ENCODE assay signal across 16 mouse cellular contexts in the genomic region with DNA sequence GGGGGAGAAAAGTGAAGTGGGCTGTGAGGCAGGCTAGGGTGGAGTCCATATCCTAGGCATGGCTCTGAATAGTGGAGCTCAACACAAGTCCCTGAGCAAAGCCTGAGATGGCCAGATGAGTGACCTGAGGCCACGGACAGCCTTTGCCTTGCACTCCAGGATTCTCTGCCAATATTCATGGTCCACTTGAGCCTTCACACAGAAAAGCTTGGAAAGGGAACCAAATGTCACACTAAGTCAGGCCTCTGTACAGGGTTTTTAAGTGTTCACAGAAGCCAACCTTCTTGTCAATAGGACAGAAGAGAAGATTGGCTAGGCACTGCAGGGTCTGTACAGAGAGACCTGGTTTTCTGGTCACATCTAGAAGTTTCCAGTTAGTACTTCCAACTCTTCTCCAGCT.
"Had no signal": no experiment of that assay in that cellular context is flagged by ENCODE, and none has a peak within 500 bp of the region (broad histone marks: within the 10 kb centered on the region; RNA-seq: fewer than 3 reads in every experiment).

No protein-coding gene starts in this region.

- H3K4me3 ChIP-seq: lung, embryonic 15.5 days; megakaryocyte, embryonic 14.5 days; midbrain, embryonic 13.5 days; midbrain, embryonic 15.5 days; neural tube, embryonic 12.5 days; stomach, embryonic 15.5 days had no signal

- ATAC-seq: midbrain, embryonic 13.5 days; midbrain, embryonic 15.5 days had no signal

- H3K27me3 ChIP-seq: lung, embryonic 15.5 days; megakaryocyte, embryonic 14.5 days; midbrain, embryonic 13.5 days; midbrain, embryonic 15.5 days; neural tube, embryonic 12.5 days; stomach, embryonic 15.5 days had no signal

- H3K4me2 ChIP-seq: lung, embryonic 15.5 days; midbrain, embryonic 11.5 days; midbrain, embryonic 13.5 days; midbrain, embryonic 15.5 days; neural tube, embryonic 12.5 days; stomach, embryonic 15.5 days had no signal

- H3K27ac ChIP-seq: lung, embryonic 15.5 days; macrophage; midbrain, embryonic 13.5 days; midbrain, embryonic 15.5 days; neural tube, embryonic 12.5 days; stomach, embryonic 15.5 days; stomach, postnatal 0 days had no signal

- DNase-seq: lung, adult 2 months; lung, postnatal 14 days; lung, postnatal 36 days; right cerebral cortex, postnatal 14 days; thymus, adult 2 months; thymus, postnatal 25 days; thymus, postnatal 4 days had no signal

- H3K36me3 ChIP-seq: lung, embryonic 15.5 days; midbrain, embryonic 13.5 days; midbrain, embryonic 15.5 days; neural tube, embryonic 12.5 days; stomach, embryonic 15.5 days had no signal

- H3K4me1 ChIP-seq: lung, embryonic 15.5 days; megakaryocyte, embryonic 14.5 days; midbrain, embryonic 13.5 days; midbrain, embryonic 15.5 days; neural tube, embryonic 12.5 days; stomach, embryonic 15.5 days had no signal

- H3K9me3 ChIP-seq: lung, embryonic 15.5 days; megakaryocyte, embryonic 14.5 days; midbrain, embryonic 13.5 days; midbrain, embryonic 15.5 days; neural tube, embryonic 12.5 days; stomach, embryonic 15.5 days had no signal

- H3K9ac ChIP-seq: lung, embryonic 15.5 days; midbrain, embryonic 13.5 days; midbrain, embryonic 15.5 days; neural tube, embryonic 12.5 days; stomach, embryonic 15.5 days had no signal
